ENCODE assay signal across 16 mouse cellular contexts in genomic region chr16:95361950-95362349, GRCm38 (mm10).
"Had no signal": no experiment of that assay in that cellular context is flagged by ENCODE, and none has a peak within 500 bp of the region (broad histone marks: within the 10 kb centered on the region; RNA-seq: fewer than 3 reads in every experiment).

No protein-coding gene starts in this region.

- DNase-seq: retina, postnatal 1 day; right cerebral cortex, adult 18-20 months; right cerebral cortex, postnatal 14 days; right cerebral cortex, postnatal 25 days; right cerebral cortex, postnatal 4 days; spleen, adult 18-20 months; thymus, adult 18-20 months; thymus, adult 2 months; thymus, postnatal 14 days; thymus, postnatal 25 days; thymus, postnatal 36 days; thymus, postnatal 4 days had no signal

- H3K4me1 ChIP-seq: neural tube, embryonic 13.5 days; neural tube, embryonic 15.5 days; stomach, embryonic 15.5 days had no signal

- H3K36me3 ChIP-seq: neural tube, embryonic 13.5 days; neural tube, embryonic 15.5 days; stomach, embryonic 15.5 days had no signal

- H3K9ac ChIP-seq: neural tube, embryonic 13.5 days; neural tube, embryonic 15.5 days; stomach, embryonic 15.5 days had no signal

- H3K27me3 ChIP-seq: neural tube, embryonic 13.5 days; neural tube, embryonic 15.5 days; stomach, embryonic 15.5 days had no signal

- H3K4me3 ChIP-seq: neural tube, embryonic 13.5 days; neural tube, embryonic 15.5 days; stomach, embryonic 15.5 days had no signal

- H3K27ac ChIP-seq: neural tube, embryonic 13.5 days; neural tube, embryonic 15.5 days; stomach, embryonic 15.5 days; stomach, postnatal 0 days had no signal

- H3K4me2 ChIP-seq: neural tube, embryonic 13.5 days; neural tube, embryonic 15.5 days; stomach, embryonic 15.5 days had no signal

- H3K9me3 ChIP-seq: neural tube, embryonic 13.5 days; neural tube, embryonic 15.5 days; stomach, embryonic 15.5 days had no signal
